Mouse (Mus musculus): ENCODE measurements around the gene Gm37240.

DNA sequence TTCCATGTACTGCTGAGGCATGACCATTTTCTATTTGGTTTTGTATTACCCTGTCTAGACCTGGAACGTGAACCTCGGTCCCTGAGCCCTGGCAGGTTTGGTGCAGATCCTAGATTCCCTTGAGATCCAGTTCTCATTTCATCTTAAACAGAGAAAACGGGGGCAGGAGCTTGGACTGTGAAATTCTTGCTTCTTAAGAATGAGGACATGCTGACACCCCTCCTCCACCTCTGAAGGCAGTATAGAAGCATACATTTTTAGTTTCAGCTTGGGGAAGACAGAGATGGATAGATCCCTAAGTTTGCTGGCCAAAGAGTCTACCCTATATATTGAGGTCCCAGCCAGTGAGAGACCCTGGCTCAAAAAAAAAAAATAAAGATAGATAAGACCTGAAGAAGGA is 742.9 kb downstream of the Gm37240 start:
- TF ChIP-seq CTCF (IDR thresholded peaks at IDR 0.05; ENCODE audit: low read depth) (no peak), EP300 (optimal IDR thresholded peaks at IDR 0.05) (no peak)
